Mouse (Mus musculus) limb, embryonic 11.5 days (tissue): ENCODE data around the gene Psmd14. TPM values are rescaled to one million over a fixed set of nuclear protein-coding genes. Genes with fewer than 3 reads are reported as not detected.
A peak's percentile ranks its signal among the peaks of the same experiment; 100 is the strongest.

Experiments used
- ATAC-seq: fragments of 200-750 bp; cut with Nextera tagmentation; 2 replicates; pipeline ENCODE4 v1.8.0; 2017; ENCODE audit warnings: low read depth; ENCODE audit not compliant: insufficient number of reproducible peaks, low FRiP score, low TSS enrichment
- DNase-seq: peaks from one replicate; pipeline ENCODE4 v3.0.0-alpha.2; 2015; ENCODE audit warnings: low spot score
- H3K27ac ChIP-seq: fragments of 300-500 bp; sonication (generic); replicated peaks from 2 replicates; pipeline ENCODE4 v1.5.1; 2014; ENCODE audit warnings: low read depth, mild to moderate bottlenecking, low read length
- H3K27me3 ChIP-seq: fragments of 300-500 bp; sonication (generic); 2 replicates; pipeline ENCODE4 v1.6.1; 2014; ENCODE audit warnings: mild to moderate bottlenecking, low read length, mixed read lengths; ENCODE audit not compliant: control insufficient read depth, insufficient read depth
- H3K36me3 ChIP-seq: fragments of 300-500 bp; sonication (generic); 2 replicates; pipeline ENCODE4 v1.6.1; 2014; ENCODE audit warnings: mild to moderate bottlenecking, low read length, moderate library complexity, mixed read lengths; ENCODE audit not compliant: control insufficient read depth, insufficient read depth
- H3K4me1 ChIP-seq: fragments of 300-500 bp; sonication (generic); 2 replicates; pipeline ENCODE4 v1.6.1; 2014; ENCODE audit warnings: low read length, mixed read lengths; ENCODE audit not compliant: control insufficient read depth, insufficient read depth
- H3K4me2 ChIP-seq: fragments of 300-500 bp; sonication (generic); 2 replicates; pipeline ENCODE4 v1.6.1; 2014; ENCODE audit warnings: low read depth, mild to moderate bottlenecking, moderate library complexity; ENCODE audit not compliant: severe bottlenecking
- H3K4me3 ChIP-seq: fragments of 300-500 bp; sonication (generic); 2 replicates; pipeline ENCODE4 v1.5.1; 2014; ENCODE audit warnings: low read depth, low read length
- H3K9ac ChIP-seq: fragments of 300-500 bp; sonication (generic); 2 replicates; pipeline ENCODE4 v1.6.1; 2014; ENCODE audit warnings: mild to moderate bottlenecking, low read length
- H3K9me3 ChIP-seq: fragments of 300-500 bp; sonication (generic); 2 replicates; pipeline ENCODE4 v1.6.1; 2016; ENCODE audit warnings: low read length; ENCODE audit not compliant: control insufficient read depth
- whole genome bisulfite sequencing: fragments of 180-500 bp; shearing (Covaris S2); extraction: QIAGEN DNeasy Blood & Tissue Kit; methylation state at CpG from one replicate; pipeline ENCODE4 v1.1.7; 2014; 5-methylcytosine and 5-hydroxymethylcytosine counted together
- polyA plus RNA-seq: library from polyadenylated mRNA; unstranded; fragments of >200 nt; fragmentation: Nextera tagmentation; extraction: Ambion mirVana; gene quantifications from 2 replicates; pipeline ENCODE4 v1.2.1, GENCODE M21; 2014

The Psmd14 gene
- polyA plus RNA-seq, 1 experiment from 2014 or later: 232 TPM

- no peaks in the 10 kb centered on the region for H3K4me1 ChIP-seq
- no peak for ATAC-seq
- no peak overlapping the region for H3K27ac ChIP-seq
- H3K27me3 ChIP-seq: peaks cover 33% of the 10 kb centered on the region
- peak overlapping the region; percentile 38 for H3K4me3 ChIP-seq
- no peaks in the 10 kb centered on the region for H3K36me3 ChIP-seq
- DNase-seq: peak; percentile 57
- peak overlapping the region; percentile 81 for H3K4me2 ChIP-seq
- no peaks in the 10 kb centered on the region for H3K9me3 ChIP-seq
- H3K9ac ChIP-seq: peak overlapping the region; percentile 57; the same call in 1 of the 2 replicates
- 2% methylated on average over 12 of the region's 12 CpGs for WGBS
Observed at GRCm38 (mm10) chr2:61812536-61812935, 101.0 kb downstream of the Psmd14 start.

- Histone ChIP-seq H3K9me3 (no peaks in the 10 kb centered on the region), H3K4me2 (no peak overlapping the region), H3K27me3 (peaks cover 33% of the 10 kb centered on the region), H3K36me3 (no peaks in the 10 kb centered on the region), H3K27ac (no peak overlapping the region), H3K9ac (no peak overlapping the region), H3K4me3 (no peak overlapping the region), H3K4me1 (no peaks in the 10 kb centered on the region)
- WGBS: 6% methylated on average over 6 of the region's 6 CpGs
- peak; percentile 47 for DNase-seq
- no peak for ATAC-seq
Observed at GRCm38 (mm10) chr2:61813106-61813505, 101.6 kb downstream of the Psmd14 start.

- H3K36me3 ChIP-seq: no peaks in the 10 kb centered on the region
- no peak overlapping the region for H3K4me2 ChIP-seq
- DNase-seq: no peak
- H3K27ac ChIP-seq: no peak overlapping the region
- H3K4me3 ChIP-seq: no peak overlapping the region
- 23% methylated on average over 1 of the region's 1 CpGs for WGBS
- H3K9ac ChIP-seq: no peak overlapping the region
- no peak for ATAC-seq
- no peaks in the 10 kb centered on the region for H3K9me3 ChIP-seq
- no peaks in the 10 kb centered on the region for H3K4me1 ChIP-seq
- peaks cover 33% of the 10 kb centered on the region for H3K27me3 ChIP-seq
Observed at GRCm38 (mm10) chr2:61813521-61813920, 102.0 kb downstream of the Psmd14 start.

DNA sequence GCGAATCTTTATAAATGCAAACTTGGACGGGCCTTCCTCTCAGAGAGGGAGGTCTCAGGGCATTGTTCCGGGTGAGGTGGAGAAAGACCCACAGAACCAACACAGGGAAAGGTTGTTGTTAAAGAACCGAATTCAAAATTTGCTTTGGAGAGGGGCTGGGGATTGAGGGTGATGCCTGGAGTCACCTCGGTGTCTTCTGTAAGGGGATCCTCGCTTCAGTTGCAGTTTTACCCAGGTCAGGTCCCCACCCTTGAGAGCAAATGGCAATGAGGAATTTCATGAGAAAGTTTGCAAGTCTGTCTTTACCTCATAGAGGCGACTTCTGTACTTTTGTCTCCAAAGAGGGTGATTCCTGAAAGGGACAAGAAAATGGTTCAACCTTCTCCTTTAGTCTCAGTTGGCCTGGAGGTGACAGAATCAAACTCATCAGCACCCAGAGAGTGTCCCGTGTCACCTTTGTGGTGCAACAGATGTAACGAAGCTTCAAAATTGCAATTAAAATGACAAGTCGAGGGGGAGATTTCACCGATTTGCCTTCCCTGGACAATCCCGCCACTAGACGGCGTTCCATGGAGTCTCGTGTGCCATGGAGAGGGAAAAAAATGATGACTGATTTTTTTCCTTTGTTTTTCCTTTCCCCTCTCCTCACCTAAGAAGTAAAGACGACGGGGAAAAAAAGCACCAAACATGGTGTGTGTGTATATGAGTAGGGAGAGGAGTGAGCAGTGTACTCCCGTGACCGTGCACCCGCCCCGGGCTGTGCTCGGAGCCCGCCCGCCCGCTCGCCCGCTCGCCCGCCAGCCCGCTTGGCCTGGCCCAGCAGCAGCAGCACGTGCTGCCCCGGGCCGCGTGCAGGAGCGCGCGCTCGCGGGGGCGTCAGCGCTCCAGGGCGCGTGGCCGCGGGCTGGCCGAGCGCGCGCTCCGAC lies 103.3 kb downstream of the Psmd14 start:
- peak; percentile 72 for DNase-seq
- Histone ChIP-seq H3K4me2 (peak overlapping the region; percentile 46), H3K4me1 (no peaks in the 10 kb centered on the region), H3K27ac (0 out of 2 replicates have a peak overlapping the region, but pooled peaks have one; percentile 36), H3K27me3 (peaks cover 29% of the 10 kb centered on the region), H3K4me3 (peak overlapping the region; percentile 28), H3K36me3 (no peaks in the 10 kb centered on the region), H3K9me3 (no peaks in the 10 kb centered on the region), H3K9ac (peak overlapping the region; percentile 56)
- peak; percentile 77 for ATAC-seq
- WGBS: 1% methylated on average over 36 of the region's 50 CpGs

DNA sequence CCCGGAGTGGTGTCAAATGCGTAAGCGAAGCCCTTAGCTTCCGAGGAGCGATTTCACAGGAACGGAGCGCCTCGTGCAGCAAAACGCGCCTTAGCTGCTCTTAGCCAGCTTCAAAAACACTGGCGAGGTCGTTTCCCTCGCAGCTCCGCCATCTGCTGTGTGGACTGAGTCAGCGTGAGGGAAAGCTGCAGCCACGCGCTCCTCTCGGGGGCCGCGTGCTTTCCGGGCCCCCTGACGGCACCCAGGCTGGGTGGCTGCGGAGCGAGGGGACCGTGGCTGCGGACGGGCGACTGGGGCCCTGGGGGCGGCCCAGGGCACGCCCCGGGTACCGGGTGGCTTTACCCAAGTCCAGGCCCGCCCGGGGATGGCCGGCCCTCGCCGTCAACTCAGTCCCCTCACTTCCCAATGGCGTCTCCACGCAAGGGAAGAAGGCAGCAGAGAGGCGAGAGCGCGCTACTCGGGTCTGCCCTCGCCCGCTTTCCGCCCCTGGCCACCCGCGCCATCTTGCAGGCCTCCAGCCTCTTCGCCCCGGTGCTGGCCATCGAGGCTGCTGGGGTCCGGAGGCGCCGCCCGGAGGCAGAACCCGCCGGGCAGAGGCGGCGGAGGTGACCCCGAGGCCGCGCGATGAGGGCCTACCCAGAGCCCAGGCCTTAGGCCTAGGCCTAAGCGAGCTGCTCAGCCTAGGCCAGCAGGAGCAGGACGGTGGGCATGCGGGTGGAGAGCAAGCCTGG lies 104.3 kb downstream of the Psmd14 start:
- H3K27me3 ChIP-seq: peaks cover 21% of the 10 kb centered on the region
- DNase-seq: peak; percentile 79
- no peaks in the 10 kb centered on the region for H3K36me3 ChIP-seq
- WGBS: 6% methylated on average over 61 of the region's 66 CpGs
- no peaks in the 10 kb centered on the region for H3K9me3 ChIP-seq
- peak overlapping the region; percentile 56 for H3K9ac ChIP-seq
- 0 out of 2 replicates have a peak overlapping the region, but pooled peaks have one; percentile 36 for H3K27ac ChIP-seq
- H3K4me3 ChIP-seq: peak overlapping the region; percentile 28
- ATAC-seq: peak; percentile 64
- H3K4me1 ChIP-seq: no peaks in the 10 kb centered on the region
- H3K4me2 ChIP-seq: peak overlapping the region; percentile 46

DNA sequence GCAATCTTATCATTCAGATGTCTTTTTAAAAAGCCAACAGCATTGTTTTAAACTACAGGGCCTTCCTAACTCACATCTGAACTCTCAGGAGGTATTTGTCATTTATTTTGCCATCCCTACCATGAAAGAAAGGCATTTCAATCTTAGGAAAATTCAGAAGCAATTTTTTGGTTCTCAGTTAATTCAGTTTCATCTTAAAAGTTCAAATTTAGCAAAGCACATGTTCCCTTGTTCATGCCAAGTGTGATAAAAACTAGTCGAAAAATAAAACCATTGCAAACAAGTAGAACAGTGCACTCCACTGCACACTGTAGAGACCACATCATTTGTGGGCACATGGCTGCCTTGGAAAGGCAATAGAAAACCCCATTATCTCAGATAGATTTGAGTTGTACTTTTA lies 106.7 kb downstream of the Psmd14 start:
- Histone ChIP-seq H3K4me2 (no peak overlapping the region), H3K9me3 (no peaks in the 10 kb centered on the region), H3K9ac (no peak overlapping the region), H3K4me3 (no peak overlapping the region), H3K27ac (no peak overlapping the region), H3K36me3 (no peaks in the 10 kb centered on the region), H3K4me1 (no peaks in the 10 kb centered on the region), H3K27me3 (peaks cover 10% of the 10 kb centered on the region)
- WGBS: 82% methylated on average over 1 of the region's 1 CpGs
- DNase-seq (no peak), ATAC-seq (no peak)

- Histone ChIP-seq H3K9ac (no peak overlapping the region), H3K36me3 (no peaks in the 10 kb centered on the region), H3K4me2 (no peak overlapping the region), H3K27me3 (no peaks in the 10 kb centered on the region), H3K4me1 (no peaks in the 10 kb centered on the region), H3K27ac (no peak overlapping the region), H3K4me3 (no peak overlapping the region), H3K9me3 (no peaks in the 10 kb centered on the region)
- DNase-seq: no peak
- no peak for ATAC-seq
- 74% methylated on average over 4 of the region's 4 CpGs for WGBS
Observed at GRCm38 (mm10) chr2:61820203-61820602, 108.7 kb downstream of the Psmd14 start.

DNA sequence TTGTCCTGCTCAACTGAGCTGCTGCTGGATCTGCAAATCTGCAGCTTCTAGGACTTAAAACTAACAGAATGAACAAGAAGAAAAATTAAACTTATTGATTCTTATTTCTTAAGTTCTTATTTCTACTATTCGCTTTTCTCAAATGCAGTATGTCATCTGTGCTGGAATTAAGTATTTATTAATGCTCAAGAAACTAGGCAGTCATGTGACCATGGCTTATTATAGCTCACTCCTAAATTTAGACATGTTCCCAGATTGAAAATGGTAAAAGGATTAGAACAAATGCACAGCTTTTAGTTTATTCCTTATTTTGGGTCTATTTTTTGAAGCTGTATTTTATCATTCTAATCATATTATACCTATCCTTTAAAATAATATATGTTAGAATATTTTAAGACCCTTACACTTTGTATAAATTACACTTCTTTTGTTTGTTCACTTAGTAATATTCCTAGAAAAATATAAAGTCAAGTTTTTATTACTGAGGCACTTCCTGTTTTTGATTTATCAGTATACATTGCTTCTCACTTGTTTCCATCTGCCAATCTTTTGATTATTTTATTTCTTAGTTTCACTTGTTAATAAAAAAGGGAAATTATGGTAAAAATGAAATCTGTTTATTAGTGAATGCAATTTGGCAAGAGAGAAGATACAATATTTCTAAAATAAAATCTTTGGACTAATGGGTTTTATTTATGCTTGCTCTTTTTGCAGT lies 112.1 kb downstream of the Psmd14 start:
- ATAC-seq (no peak), DNase-seq (no peak)
- Histone ChIP-seq H3K4me3 (no peak overlapping the region), H3K9ac (no peak overlapping the region), H3K27ac (no peak overlapping the region), H3K36me3 (no peaks in the 10 kb centered on the region), H3K4me2 (no peak overlapping the region), H3K27me3 (no peaks in the 10 kb centered on the region), H3K4me1 (no peaks in the 10 kb centered on the region), H3K9me3 (no peaks in the 10 kb centered on the region)
- 83% methylated on average over 1 of the region's 1 CpGs for WGBS
